Mouse (Mus musculus) bone marrow macrophage, adult 2 months (primary cell): ENCODE data around the gene Frmpd4.

Experiments
- CTCF ChIP-seq: IDR thresholded peaks from 2 replicates; pipeline ENCODE4 v1.5.1; 2012; ENCODE audit warnings: low read depth, mild to moderate bottlenecking, low read length, moderate library complexity
- POLR2A ChIP-seq: IDR thresholded peaks from 2 replicates; pipeline ENCODE4 v1.6.1; 2012; ENCODE audit warnings: mild to moderate bottlenecking, low read depth, low read length, borderline replicate concordance

DNA sequence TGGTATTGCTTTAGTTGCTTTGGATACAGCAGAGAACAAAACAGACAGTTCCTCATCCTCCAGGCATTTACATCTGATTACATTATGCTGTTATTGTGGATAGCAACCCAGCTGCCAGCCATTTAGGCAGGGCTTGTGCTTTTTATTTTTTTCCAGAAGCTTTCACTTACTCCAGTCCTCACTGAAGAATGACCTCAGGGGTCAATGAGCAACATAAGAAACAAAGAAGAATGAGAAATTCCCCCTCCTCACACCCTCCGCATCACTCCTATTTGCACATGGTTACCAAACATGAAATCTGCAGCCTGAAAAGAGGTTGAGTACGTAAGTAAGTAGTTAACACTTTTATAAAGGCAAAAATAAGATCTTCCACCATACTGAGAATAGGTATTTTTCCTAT lies 744.5 kb downstream of the Frmpd4 start:
- no peak for TF ChIP-seq POLR2A
- TF ChIP-seq CTCF = no peak
